Mouse (Mus musculus): ENCODE data around the gene Pnkp. TPM values are rescaled to one million over a fixed set of nuclear protein-coding genes. Genes with fewer than 3 reads are reported as not detected.
"Not testable (repeated sequence)": the region's sequence is repeated elsewhere in the genome, so short reads cannot be mapped to it uniquely, and the experiment has no call there.

Pnkp gene
- polyA plus RNA-seq, 1 experiment from 2014 or later: 30.5 TPM

- Histone ChIP-seq H3K27me3 (replicated peaks) (no peaks in the 10 kb centered on the region), H3K4me1 (peaks cover 44% of the 10 kb centered on the region), H3K9ac (peak overlapping the region; percentile 99), H3K36me3 (replicated peaks) (peaks cover 24% of the 10 kb centered on the region), H3K9me3 (no peaks in the 10 kb centered on the region), H3K4me3 (peak overlapping the region; percentile 93), H3K27ac (0 out of 2 replicates have a peak overlapping the region, but pooled peaks have one; percentile 8), H3K4me2 (peak overlapping the region; percentile 82)
- ATAC-seq (replicated peaks): no peak
- 72% methylated on average over 19 of the region's 19 CpGs for WGBS
Observed at GRCm38 (mm10) chr7:44867010-44867702, 10.2 kb downstream of the Pnkp start.

- Histone ChIP-seq H3K27ac (peak overlapping the region; percentile 100), H3K27me3 (replicated peaks) (no peaks in the 10 kb centered on the region), H3K4me2 (peak overlapping the region; percentile 82), H3K4me3 (peak overlapping the region; percentile 93), H3K4me1 (peaks cover 44% of the 10 kb centered on the region), H3K36me3 (replicated peaks) (peaks cover 18% of the 10 kb centered on the region), H3K9ac (peak overlapping the region; percentile 99), H3K9me3 (no peaks in the 10 kb centered on the region)
- 40% methylated on average over 9 of the region's 9 CpGs for WGBS
- no peak for ATAC-seq (replicated peaks)
Observed at GRCm38 (mm10) chr7:44867802-44868201, 10.9 kb downstream of the Pnkp start.

- Histone ChIP-seq H3K4me2 (peak overlapping the region; percentile 82), H3K9me3 (no peaks in the 10 kb centered on the region), H3K27ac (peak overlapping the region; percentile 100), H3K27me3 (replicated peaks) (no peaks in the 10 kb centered on the region), H3K36me3 (replicated peaks) (peaks cover 12% of the 10 kb centered on the region), H3K9ac (peak overlapping the region; percentile 99), H3K4me3 (peak overlapping the region; percentile 93), H3K4me1 (peaks cover 44% of the 10 kb centered on the region)
- 4% methylated on average over 16 of the region's 16 CpGs for WGBS
- no peak for ATAC-seq (replicated peaks)
Observed at GRCm38 (mm10) chr7:44868465-44868864, 11.5 kb downstream of the Pnkp start.

- Histone ChIP-seq H3K4me1 (peaks cover 44% of the 10 kb centered on the region), H3K27ac (peak overlapping the region; percentile 100), H3K27me3 (replicated peaks) (no peaks in the 10 kb centered on the region), H3K36me3 (replicated peaks) (peaks cover 5% of the 10 kb centered on the region), H3K9ac (peak overlapping the region; percentile 99), H3K9me3 (no peaks in the 10 kb centered on the region), H3K4me3 (peak overlapping the region; percentile 93), H3K4me2 (peak overlapping the region; percentile 82)
- WGBS: under 1% methylated on average over 102 of the region's 108 CpGs
- ATAC-seq (replicated peaks): peak; percentile 21
Observed at GRCm38 (mm10) chr7:44868919-44869696, 12.2 kb downstream of the Pnkp start.

- Histone ChIP-seq H3K4me3 (peak within 1 kb of the TSS; percentile 93), H3K27me3 (replicated peaks) (no peaks in the 10 kb centered on the region), H3K4me1 (peaks cover 43% of the 10 kb centered on the region), H3K9me3 (no peaks in the 10 kb centered on the region), H3K27ac (peak within 1 kb of the TSS; percentile 100), H3K4me2 (peak within 1 kb of the TSS; percentile 82), H3K36me3 (replicated peaks) (no peaks in the 10 kb centered on the region; the same call in 1 of the 2 replicates), H3K9ac (peak within 1 kb of the TSS; percentile 99)
- peak; percentile 96 for ATAC-seq (replicated peaks)
- 9% methylated on average over 29 of the region's 29 CpGs for WGBS
Observed at GRCm38 (mm10) chr7:44869697-44870528, 13.0 kb downstream of the Pnkp start, which contains the start of gene Ptov1. Gene Ptov1, minus strand, starts transcription at chr7:44869788.

GRCm38 (mm10) chr7:44870614-44871013, 13.7 kb downstream of the Pnkp start:
- Histone ChIP-seq H3K27ac (peak overlapping the region; percentile 100), H3K27me3 (replicated peaks) (no peaks in the 10 kb centered on the region), H3K4me3 (peak overlapping the region; percentile 93; the same call in 1 of the 2 replicates), H3K36me3 (replicated peaks) (no peaks in the 10 kb centered on the region), H3K4me2 (peak overlapping the region; percentile 82), H3K9me3 (no peaks in the 10 kb centered on the region), H3K9ac (peak overlapping the region; percentile 26), H3K4me1 (peaks cover 36% of the 10 kb centered on the region)
- ATAC-seq (replicated peaks): no peak
- WGBS: 87% methylated on average over 6 of the region's 6 CpGs

- no peak overlapping the region for H3K9ac ChIP-seq
- ATAC-seq (replicated peaks): no peak
Observed at GRCm38 (mm10) chr7:44871181-44871580, 14.2 kb downstream of the Pnkp start.

GRCm38 (mm10) chr7:44871774-44872173, 14.8 kb downstream of the Pnkp start:
- ATAC-seq (replicated peaks): not testable (repeated sequence)

More at GRCm38 (mm10) chr7:44871181-44871580, 14.2 kb downstream of the Pnkp start:
- H3K36me3 ChIP-seq (replicated peaks): peaks cover 1% of the 10 kb centered on the region; the same call in 1 of the 2 replicates
- H3K4me2 ChIP-seq: no peak overlapping the region
- peaks cover 31% of the 10 kb centered on the region for H3K4me1 ChIP-seq
- H3K27ac ChIP-seq: no peak overlapping the region
- 19% methylated on average over 1 of the region's 1 CpGs for WGBS
- no peaks in the 10 kb centered on the region for H3K9me3 ChIP-seq
- H3K27me3 ChIP-seq (replicated peaks): no peaks in the 10 kb centered on the region
- no peak overlapping the region for H3K4me3 ChIP-seq

GRCm38 (mm10) chr7:44877833-44878232, 20.9 kb downstream of the Pnkp start:
- 88% methylated on average over 14 of the region's 14 CpGs for WGBS
- Histone ChIP-seq H3K4me2 (no peak overlapping the region), H3K4me3 (no peak overlapping the region), H3K27me3 (replicated peaks) (no peaks in the 10 kb centered on the region), H3K4me1 (no peaks in the 10 kb centered on the region), H3K27ac (no peak overlapping the region), H3K9ac (no peak overlapping the region), H3K36me3 (replicated peaks) (peaks cover 60% of the 10 kb centered on the region), H3K9me3 (no peaks in the 10 kb centered on the region)
- ATAC-seq (replicated peaks): no peak

More at GRCm38 (mm10) chr7:44871774-44872173, 14.8 kb downstream of the Pnkp start:
- not testable (repeated sequence) for H3K27me3 ChIP-seq (replicated peaks); H3K4me3 ChIP-seq; H3K9me3 ChIP-seq; H3K4me2 ChIP-seq; H3K36me3 ChIP-seq (replicated peaks); H3K9ac ChIP-seq; H3K27ac ChIP-seq
- H3K4me1 ChIP-seq: peaks cover 25% of the 10 kb centered on the region
- 94% methylated on average over 2 of the region's 2 CpGs for WGBS

GRCm38 (mm10) chr7:44883036-44883435, 26.1 kb downstream of the Pnkp start:
- Histone ChIP-seq H3K9ac (no peak overlapping the region), H3K27ac (no peak overlapping the region), H3K27me3 (replicated peaks) (no peaks in the 10 kb centered on the region), H3K4me1 (no peaks in the 10 kb centered on the region), H3K9me3 (no peaks in the 10 kb centered on the region), H3K36me3 (replicated peaks) (peaks cover 63% of the 10 kb centered on the region), H3K4me3 (no peak overlapping the region), H3K4me2 (no peak overlapping the region)
- ATAC-seq (replicated peaks): no peak
- 95% methylated on average over 3 of the region's 3 CpGs for WGBS

GRCm38 (mm10) chr7:44884637-44885036, 27.7 kb downstream of the Pnkp start:
- Histone ChIP-seq H3K4me1 (peaks cover 15% of the 10 kb centered on the region), H3K27ac (no peak overlapping the region), H3K4me3 (no peak overlapping the region), H3K9me3 (no peaks in the 10 kb centered on the region), H3K4me2 (no peak overlapping the region), H3K36me3 (replicated peaks) (peaks cover 53% of the 10 kb centered on the region), H3K9ac (no peak overlapping the region), H3K27me3 (replicated peaks) (no peaks in the 10 kb centered on the region)
- WGBS: 94% methylated on average over 5 of the region's 5 CpGs
- ATAC-seq (replicated peaks): no peak

GRCm38 (mm10) chr7:44886964-44887363, 30.0 kb downstream of the Pnkp start:
- no peak overlapping the region for H3K4me2 ChIP-seq
- H3K36me3 ChIP-seq (replicated peaks): peaks cover 31% of the 10 kb centered on the region
- peaks cover 33% of the 10 kb centered on the region for H3K4me1 ChIP-seq
- ATAC-seq (replicated peaks): no peak
- H3K9me3 ChIP-seq: no peaks in the 10 kb centered on the region
- H3K27me3 ChIP-seq (replicated peaks): no peaks in the 10 kb centered on the region
- no peak overlapping the region for H3K4me3 ChIP-seq
- no peak overlapping the region for H3K27ac ChIP-seq
- 90% methylated on average over 7 of the region's 7 CpGs for WGBS
- H3K9ac ChIP-seq: no peak overlapping the region
